8 mouse cellular contexts compared by ENCODE assay signal in genomic region chr14:52118823-52119608, GRCm38 (mm10). TPM values are rescaled to one million over a fixed set of nuclear protein-coding genes. Genes with fewer than 3 reads are reported as not detected.
DNase-seq lines count a peak whose midpoint lies in the region; ATAC-seq lines count a peak whose summit lies in the region.

No protein-coding gene starts in this region.

- ATAC-seq in hindbrain, embryonic 14.5 days (ENCODE audit: low FRiP score), result peak; percentile 86

- no peaks in the 10 kb centered on the region for H3K9me3 ChIP-seq in hindbrain, embryonic 14.5 days (ENCODE audit: control insufficient read depth, low read length)

- H3K4me2 ChIP-seq in hindbrain, embryonic 14.5 days (replicated peaks), result peak overlapping the region; percentile 95

- 0 out of 2 replicates have a peak, but pooled peaks cover 4% of the 10 kb centered on the region for H3K4me1 ChIP-seq in hindbrain, embryonic 14.5 days (replicated peaks; ENCODE audit: control insufficient read depth, insufficient read depth, low read length)

- WGBS in hindbrain, embryonic 14.5 days, result 2% methylated on average over 38 of the region's 38 CpGs

- H3K9ac ChIP-seq in hindbrain, embryonic 14.5 days, result peak overlapping the region; percentile 69

- peak; percentile 52 for DNase-seq in T-cell, adult 2 months (ENCODE audit: low spot score)
- DNase-seq in cerebellum, adult 9-11 months, result peak; percentile 75
- DNase-seq in forelimb bud, embryonic 11.5 days (ENCODE audit: low read depth, low spot score), result peak; percentile 80
- peak; percentile 65 for DNase-seq in hindbrain, embryonic 14.5 days (ENCODE audit: low spot score)
- peak; percentile 20 to 27 for DNase-seq in layer of hippocampus, postnatal 36 days
- peak; percentile 26 for DNase-seq in lung, postnatal 25 days (ENCODE audit: low spot score)
- DNase-seq in ovary, postnatal 36 days (ENCODE audit: low spot score), result peak; percentile 49
- peak; percentile 47 to 64 for DNase-seq in urinary bladder, postnatal 4 days (ENCODE audit: low spot score in 2 of 2)

- H3K4me3 ChIP-seq in hindbrain, embryonic 14.5 days (replicated peaks; ENCODE audit: low read length), result peak overlapping the region; percentile 52

- no peaks in the 10 kb centered on the region for H3K36me3 ChIP-seq in hindbrain, embryonic 14.5 days (replicated peaks; ENCODE audit: control insufficient read depth, insufficient read depth)

- peak overlapping the region; percentile 80 for H3K27ac ChIP-seq in hindbrain, embryonic 14.5 days

- no peaks in the 10 kb centered on the region for H3K27me3 ChIP-seq in hindbrain, embryonic 14.5 days (ENCODE audit: control insufficient read depth, insufficient read depth, low read length)

RNA-seq across cellular contexts. Expression of gene Rpgrip1, which starts 8.5 kb away (rescaled TPM):
- 31.1 and 41.6 TPM in 2 replicates for polyA plus RNA-seq in hindbrain, embryonic 14.5 days (2014; fragmentation: Nextera tagmentation; extraction: Ambion mirVana)
- 1 to 10 TPM; 1.1 to 2.3 TPM for total RNA-seq in layer of hippocampus, postnatal 36 days (2021)

RNA-seq across cellular contexts. Expression of gene Hnrnpc, which starts 15.2 kb away (rescaled TPM):
- polyA plus RNA-seq in hindbrain, embryonic 14.5 days (2014; fragmentation: Nextera tagmentation; extraction: Ambion mirVana), result 447 and 451 TPM in 2 replicates
- 100 to 1,000 TPM; 279 to 281 TPM for total RNA-seq in layer of hippocampus, postnatal 36 days (2021)

Comparison
In these comparisons a context has a peak if more than half of its experiments do, and no peak if none do; other contexts are left out.
1. Peak in every context shown above with its lines: DNase-seq, ATAC-seq, H3K4me3 ChIP-seq and H3K27ac ChIP-seq.
2. DNase-seq: peak in every context shown above with its lines; median percentile 80 in forelimb bud, embryonic 11.5 days; 75 in cerebellum, adult 9-11 months; 65 in hindbrain, embryonic 14.5 days; 56 in urinary bladder, postnatal 4 days; 52 in T-cell, adult 2 months; 49 in ovary, postnatal 36 days; 26 in lung, postnatal 25 days; 24 in layer of hippocampus, postnatal 36 days.